Mouse (Mus musculus) spleen, adult 2 months (tissue): Measurements from ENCODE around the gene Neurog1. TPM values are rescaled to one million over a fixed set of nuclear protein-coding genes. Genes with fewer than 3 reads are reported as not detected.

Experiments used
- DNase-seq, 2 experiments: peaks; one replicate each; pipeline versions ENCODE4 v3.0.0 to v3.0.0-alpha.2; 2012 to 2021; ENCODE audit warnings: low spot score in 2 of 2, low read depth in 1 of 2
- H3K27ac ChIP-seq: fragments of 200-500 bp; 2 replicates; pipeline ENCODE4 v1.5.1; 2012; ENCODE audit warnings: low read length, inconsistent platforms; ENCODE audit not compliant: insufficient read depth
- H3K27me3 ChIP-seq: fragments of 200-500 bp; 2 replicates; pipeline ENCODE4 v1.6.1; 2012; ENCODE audit warnings: mild to moderate bottlenecking, moderate library complexity, low read length, inconsistent platforms; ENCODE audit not compliant: control insufficient read depth, insufficient read depth
- H3K36me3 ChIP-seq: fragments of 200-500 bp; 2 replicates; pipeline ENCODE4 v1.6.1; 2012; ENCODE audit warnings: mild to moderate bottlenecking, low read length, inconsistent platforms; ENCODE audit not compliant: control insufficient read depth, insufficient read depth
- H3K4me1 ChIP-seq: fragments of 200-500 bp; 2 replicates; pipeline ENCODE4 v1.6.1; 2011; ENCODE audit warnings: inconsistent platforms; ENCODE audit not compliant: control insufficient read depth, insufficient read depth, insufficient read length
- H3K4me3 ChIP-seq: fragments of 200-500 bp; 2 replicates; pipeline ENCODE4 v1.5.1; 2011; ENCODE audit warnings: mild to moderate bottlenecking, inconsistent platforms; ENCODE audit not compliant: insufficient read depth, insufficient read length; ENCODE audit errors: extremely low read depth
- CTCF ChIP-seq: fragments of 200-500 bp; IDR thresholded peaks from 2 replicates; pipeline ENCODE4 v1.5.1; 2011; ENCODE audit warnings: mild to moderate bottlenecking, inconsistent platforms; ENCODE audit not compliant: insufficient read depth, insufficient read length, insufficient replicate concordance; ENCODE audit errors: extremely low read depth
- POLR2A ChIP-seq: fragments of 200-500 bp; IDR thresholded peaks from 2 replicates; pipeline ENCODE4 v1.6.1; 2011; ENCODE audit warnings: low read depth, low read length, inconsistent platforms
- WGBS: fragments of 180-500 bp; shearing (Covaris S2); methylation state at CpG from one replicate; pipeline ENCODE4 v1.1.7; 2018; 5-methylcytosine and 5-hydroxymethylcytosine counted together
- polyA plus RNA-seq: library from polyadenylated mRNA; depleted of rRNA; stranded (reverse); fragments of >200 nt; gene quantifications from 2 replicates; pipeline ENCODE4 v1.2.3, GENCODE M21; 2012; rRNA removed

Gene Neurog1
- not detected in 2 replicates for polyA plus RNA-seq

- TF ChIP-seq POLR2A (no peak), CTCF (no peak)
- Histone ChIP-seq H3K36me3 (no peaks in the 10 kb centered on the region), H3K27me3 (peaks cover 24% of the 10 kb centered on the region), H3K4me3 (no peak within 1 kb of the TSS), H3K27ac (no peak within 1 kb of the TSS), H3K4me1 (no peaks in the 10 kb centered on the region; the same call in 1 of the 2 replicates)
- WGBS, result 4% methylated on average over 65 of the region's 65 CpGs
- no peak for DNase-seq
Observed at GRCm38 (mm10) chr13:56251924-56252619, at the start of gene Neurog1. Neurog1 (minus strand) TSS chr13:56252163.

GRCm38 (mm10) chr13:56299336-56299735, 47.4 kb upstream of the Neurog1 start:
- Histone ChIP-seq H3K4me3 (no peak overlapping the region), H3K27me3 (peaks cover 9% of the 10 kb centered on the region), H3K27ac (no peak overlapping the region), H3K36me3 (no peaks in the 10 kb centered on the region), H3K4me1 (no peaks in the 10 kb centered on the region)
- DNase-seq, result no peak
- 91% methylated on average over 11 of the region's 11 CpGs for WGBS
- TF ChIP-seq POLR2A, result no peak
- no peak for TF ChIP-seq CTCF

GRCm38 (mm10) chr13:56296659-56297020, 44.7 kb upstream of the Neurog1 start:
- H3K4me1 ChIP-seq, result no peaks in the 10 kb centered on the region
- no peak for DNase-seq
- H3K27me3 ChIP-seq, result peaks cover 9% of the 10 kb centered on the region
- H3K4me3 ChIP-seq, result no peak overlapping the region
- TF ChIP-seq POLR2A, result no peak
- TF ChIP-seq CTCF, result no peak
- 15% methylated on average over 8 of the region's 8 CpGs for WGBS
- H3K27ac ChIP-seq, result no peak overlapping the region
- H3K36me3 ChIP-seq, result no peaks in the 10 kb centered on the region

- Histone ChIP-seq H3K27ac (no peak within 1 kb of the TSS), H3K4me1 (no peaks in the 10 kb centered on the region), H3K27me3 (peaks cover 9% of the 10 kb centered on the region), H3K36me3 (no peaks in the 10 kb centered on the region), H3K4me3 (no peak within 1 kb of the TSS)
- DNase-seq, result no peak
- WGBS, result 4% methylated on average over 75 of the region's 76 CpGs
- no peak for TF ChIP-seq CTCF
- no peak for TF ChIP-seq POLR2A
Observed at GRCm38 (mm10) chr13:56295943-56296658, 44.1 kb upstream of the Neurog1 start, which contains the start of gene Cxcl14. Cxcl14 (minus strand) TSS chr13:56296551.

GRCm38 (mm10) chr13:56295586-56295942, 43.6 kb upstream of the Neurog1 start:
- no peak overlapping the region for H3K27ac ChIP-seq

GRCm38 (mm10) chr13:56294908-56295307, 42.9 kb upstream of the Neurog1 start:
- no peak for TF ChIP-seq CTCF
- TF ChIP-seq POLR2A, result no peak
- Histone ChIP-seq H3K36me3 (no peaks in the 10 kb centered on the region), H3K4me1 (no peaks in the 10 kb centered on the region), H3K4me3 (no peak overlapping the region), H3K27me3 (peaks cover 11% of the 10 kb centered on the region), H3K27ac (no peak overlapping the region)
- WGBS, result 11% methylated on average over 10 of the region's 10 CpGs
- no peak for DNase-seq

More at GRCm38 (mm10) chr13:56295586-56295942, 43.6 kb upstream of the Neurog1 start:
- DNase-seq, result no peak
- WGBS, result 6% methylated on average over 13 of the region's 13 CpGs
- no peak overlapping the region for H3K4me3 ChIP-seq
- H3K27me3 ChIP-seq, result peaks cover 9% of the 10 kb centered on the region
- no peak for TF ChIP-seq POLR2A
- no peak for TF ChIP-seq CTCF
- no peaks in the 10 kb centered on the region for H3K36me3 ChIP-seq
- no peaks in the 10 kb centered on the region for H3K4me1 ChIP-seq

- no peak for DNase-seq
- Histone ChIP-seq H3K27me3 (0 out of 2 replicates have a peak, but pooled peaks cover 1% of the 10 kb centered on the region), H3K36me3 (no peaks in the 10 kb centered on the region), H3K4me1 (no peaks in the 10 kb centered on the region), H3K4me3 (no peak overlapping the region), H3K27ac (no peak overlapping the region)
- WGBS, result 80% methylated on average over 6 of the region's 6 CpGs
- TF ChIP-seq POLR2A (no peak), CTCF (no peak)
Observed at GRCm38 (mm10) chr13:56289998-56290397, 38.0 kb upstream of the Neurog1 start.
